Mouse (Mus musculus): ENCODE measurements around the gene Cytip.

Gene Cytip

GRCm38 (mm10) chr2:58195346-58195745 lies at the start of gene Cytip:
Cytip (minus strand) TSS chr2:58195532.
- no peak for DNase-seq (ENCODE audit: low spot score)

DNA sequence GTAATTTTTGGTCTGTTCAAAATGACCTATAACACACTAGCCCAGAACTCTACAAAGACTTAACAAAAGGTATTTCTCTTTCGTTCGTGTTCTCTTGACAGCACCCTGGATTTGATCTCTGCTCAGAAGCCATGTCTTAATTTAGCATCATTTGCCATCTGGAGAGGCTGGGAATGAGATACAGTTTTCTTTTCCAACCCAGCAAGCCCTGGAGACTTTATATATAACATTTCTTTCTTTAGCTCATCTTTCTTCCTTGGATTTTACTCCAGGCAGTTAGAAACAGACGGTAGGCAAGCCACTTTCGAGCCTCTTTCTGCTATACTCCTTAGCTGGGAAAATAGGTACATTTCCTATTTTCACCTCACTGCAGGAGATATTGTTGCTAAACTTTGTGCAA lies 45.3 kb upstream of the Cytip start:
- DNase-seq (ENCODE audit: low spot score): no peak

DNA sequence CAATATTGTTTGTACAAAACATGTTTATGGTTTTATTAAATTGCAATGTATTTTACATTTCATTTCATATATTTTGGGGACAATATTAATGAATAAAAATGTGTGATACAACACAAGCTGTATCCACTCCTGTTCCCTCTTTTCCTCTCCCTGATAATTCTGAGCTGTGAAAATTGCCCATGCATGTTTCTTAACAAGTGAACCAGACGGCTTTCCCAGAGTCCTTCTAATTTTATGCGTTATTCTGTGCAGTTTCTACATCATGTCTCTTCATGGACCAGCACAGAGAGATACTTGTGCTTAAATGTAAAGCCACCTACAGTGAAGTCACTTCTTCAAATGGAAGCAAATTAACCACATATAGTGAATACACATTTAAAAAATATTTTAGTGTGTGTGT lies 42.2 kb upstream of the Cytip start:
- no peak for DNase-seq (ENCODE audit: low spot score)

GRCm38 (mm10) chr2:58199442-58199841 lies 4.1 kb upstream of the Cytip start:
- peak; percentile 67 for DNase-seq (ENCODE audit: low spot score)

DNA sequence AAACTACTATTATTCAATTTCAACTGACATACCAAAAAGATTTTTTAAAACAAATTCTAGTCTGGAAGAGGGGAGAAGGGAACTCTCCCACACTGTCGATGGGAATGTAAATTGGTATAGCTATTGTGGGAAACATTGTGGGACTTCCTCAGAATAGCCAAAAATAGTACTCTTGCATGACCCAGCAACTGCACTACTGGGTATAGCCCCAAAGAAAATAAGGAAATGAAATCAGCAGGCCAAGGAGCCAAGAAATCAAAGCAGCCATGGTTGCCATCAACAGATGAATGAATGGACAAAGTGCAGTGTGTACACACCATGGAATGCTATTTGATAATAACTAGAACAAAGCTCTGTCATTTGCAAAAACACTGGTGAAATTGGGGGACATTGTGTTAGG lies 1.5 kb upstream of the Cytip start:
- DNase-seq (ENCODE audit: low spot score): no peak

DNA sequence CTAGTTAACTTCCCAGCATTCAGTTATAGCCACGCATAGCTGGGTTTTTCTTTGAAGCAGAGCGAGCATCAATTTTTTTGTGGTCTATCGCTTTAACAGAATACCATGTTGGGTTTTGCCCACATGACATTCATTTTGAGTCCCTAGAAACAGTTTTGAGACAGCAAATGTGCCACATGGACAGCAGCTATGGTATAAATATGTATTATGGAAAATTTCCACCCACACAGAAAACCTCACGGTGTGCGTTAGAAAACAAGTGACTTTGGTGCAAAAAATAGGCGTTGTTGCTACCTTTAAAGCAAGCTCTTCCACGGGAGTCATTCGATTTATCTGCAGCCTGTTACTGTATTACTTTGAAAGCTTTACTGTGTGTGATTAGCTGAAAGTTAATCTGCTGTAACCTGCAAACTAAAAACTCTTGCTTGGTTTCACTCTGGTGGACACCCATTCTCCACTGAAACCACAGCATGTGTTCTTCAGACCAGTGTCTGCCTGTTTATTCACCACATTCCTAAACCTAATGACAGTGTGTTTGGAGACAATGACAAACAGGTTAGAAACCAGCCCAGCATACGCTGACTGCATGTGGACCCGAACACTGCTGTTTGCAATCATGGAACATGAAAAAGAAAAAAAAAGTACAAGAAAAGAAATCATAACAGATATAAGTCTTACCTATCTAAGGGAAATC lies 763 bp downstream of the Cytip start:
- DNase-seq (ENCODE audit: low spot score): no peak

GRCm38 (mm10) chr2:58192160-58192559 lies 3.2 kb downstream of the Cytip start:
- DNase-seq (ENCODE audit: low spot score): no peak

DNA sequence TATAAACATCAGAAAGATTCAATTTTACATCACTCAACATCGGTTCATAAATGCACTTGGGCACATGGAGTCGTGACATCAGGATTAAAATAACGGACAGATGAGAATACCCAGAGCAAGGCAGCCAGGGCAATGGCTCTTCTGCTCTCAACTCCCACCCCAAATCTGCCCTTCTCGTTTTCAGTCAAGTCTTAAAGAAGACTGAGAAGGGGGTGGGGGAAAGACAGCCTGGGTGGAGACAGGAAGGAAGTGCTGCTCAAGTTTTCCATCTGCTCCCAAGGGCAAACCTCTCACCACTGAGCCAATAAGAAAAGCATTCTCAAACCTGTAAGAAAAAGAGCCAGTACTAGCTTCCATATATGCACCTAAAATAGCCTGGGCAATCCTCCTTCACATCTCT lies 5.8 kb downstream of the Cytip start:
- no peak for DNase-seq (ENCODE audit: low spot score)

GRCm38 (mm10) chr2:58188903-58189302 lies 6.4 kb downstream of the Cytip start:
- no peak for DNase-seq (ENCODE audit: low spot score)

GRCm38 (mm10) chr2:58187310-58188051 lies 7.9 kb downstream of the Cytip start:
- DNase-seq (ENCODE audit: low spot score): no peak

DNA sequence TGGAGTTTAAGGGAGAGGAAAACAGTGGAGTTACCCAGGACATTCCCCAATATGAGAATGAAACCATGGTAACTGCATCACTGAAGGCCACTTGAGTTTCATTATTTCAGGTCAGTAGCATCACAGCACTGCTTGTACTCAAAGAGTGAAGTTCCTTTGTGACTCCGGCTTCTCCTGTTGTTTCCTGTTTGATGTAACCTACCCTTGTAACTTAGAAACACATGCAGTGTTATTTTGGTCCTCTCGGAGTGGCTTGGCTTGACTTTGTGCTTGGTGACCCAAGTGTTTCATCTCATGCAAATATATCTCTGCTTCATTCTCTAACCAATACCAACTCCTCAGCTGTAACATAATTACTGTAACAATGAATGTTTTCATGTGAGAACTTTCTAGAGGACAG lies 11.1 kb downstream of the Cytip start:
- DNase-seq (ENCODE audit: low spot score): no peak

DNA sequence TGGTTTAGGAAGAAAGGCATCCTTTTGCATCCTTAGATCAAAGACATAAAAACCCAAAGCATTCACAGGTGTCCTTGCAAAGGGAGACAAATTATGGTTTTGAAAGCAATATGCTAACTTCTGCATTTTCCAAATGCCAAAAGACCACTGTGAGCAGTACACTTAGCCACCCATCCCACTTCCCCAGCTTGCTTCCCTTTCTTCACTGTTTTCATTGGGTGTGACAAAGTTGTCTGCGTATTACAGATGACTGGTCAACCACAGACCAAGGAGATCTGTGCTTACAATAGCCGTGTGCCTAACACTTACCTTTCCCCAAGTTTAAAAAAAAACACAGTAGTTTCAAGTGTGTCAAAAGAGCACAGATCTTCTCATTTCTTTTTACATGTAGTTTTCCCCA lies 11.7 kb downstream of the Cytip start:
- no peak for DNase-seq (ENCODE audit: low spot score)

DNA sequence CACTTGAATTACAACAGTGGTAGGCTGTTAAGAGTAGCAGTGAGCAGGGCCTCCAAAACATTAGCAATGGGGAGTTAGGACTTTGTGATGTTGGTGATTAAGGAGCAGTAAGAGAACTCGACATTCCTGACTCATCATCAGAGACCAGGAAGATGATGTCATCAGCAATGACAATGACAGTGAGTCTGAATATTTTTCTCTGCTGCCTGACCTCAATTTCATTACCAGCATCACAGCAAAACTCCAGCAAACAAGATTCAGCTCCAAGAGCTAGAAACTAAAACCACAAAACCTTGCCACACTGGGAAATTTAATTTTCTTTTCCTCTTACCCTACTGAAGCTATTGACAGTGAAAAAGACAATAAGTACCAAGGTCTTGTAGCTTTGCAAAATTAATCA lies 14.6 kb downstream of the Cytip start:
- DNase-seq (ENCODE audit: low spot score): no peak

- DNase-seq (ENCODE audit: low spot score): no peak
These were observed 16.3 kb downstream of the Cytip start for GRCm38 (mm10) chr2:58179056-58179455.

- DNase-seq (ENCODE audit: low spot score): peak; percentile 43
These were observed 19.7 kb downstream of the Cytip start for GRCm38 (mm10) chr2:58175392-58176291.

DNA sequence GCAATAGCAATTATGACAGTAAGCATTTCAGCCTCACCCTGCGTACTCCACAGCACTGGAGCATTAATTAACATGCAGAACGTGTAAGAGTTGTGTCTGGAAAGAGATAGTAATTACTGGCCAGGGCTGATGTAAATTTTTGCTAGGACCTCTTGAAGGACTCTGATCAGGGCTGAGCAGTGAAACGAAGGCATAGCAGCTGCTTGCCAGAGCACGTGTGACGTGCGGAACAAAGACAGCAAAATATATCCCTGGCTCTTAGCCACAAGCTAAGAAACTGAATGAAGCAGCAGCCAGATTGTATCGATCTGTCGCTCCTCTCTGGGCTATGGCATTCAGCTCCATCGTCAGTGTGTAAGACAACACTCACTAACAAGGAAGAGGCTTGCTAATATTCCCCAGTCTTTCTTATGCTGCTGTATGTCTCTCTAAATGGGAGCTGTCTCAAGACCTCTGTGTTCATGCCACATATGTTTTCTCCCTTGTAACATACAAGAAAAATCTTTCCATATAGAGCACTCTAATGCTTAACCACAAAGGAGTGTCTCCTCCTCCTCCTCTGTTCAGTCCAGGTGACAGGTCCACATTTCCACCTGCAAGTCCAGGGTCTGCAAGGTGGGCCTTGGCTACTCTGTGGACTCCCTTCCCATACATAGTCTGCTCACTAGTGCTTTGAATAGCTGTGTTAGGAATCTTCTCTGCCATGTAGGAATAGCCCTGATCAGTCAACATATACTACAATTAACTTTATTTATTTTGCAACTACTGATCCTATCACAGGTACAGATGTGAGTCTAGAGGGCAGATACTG lies 20.7 kb downstream of the Cytip start:
- DNase-seq (ENCODE audit: low spot score): no peak

DNA sequence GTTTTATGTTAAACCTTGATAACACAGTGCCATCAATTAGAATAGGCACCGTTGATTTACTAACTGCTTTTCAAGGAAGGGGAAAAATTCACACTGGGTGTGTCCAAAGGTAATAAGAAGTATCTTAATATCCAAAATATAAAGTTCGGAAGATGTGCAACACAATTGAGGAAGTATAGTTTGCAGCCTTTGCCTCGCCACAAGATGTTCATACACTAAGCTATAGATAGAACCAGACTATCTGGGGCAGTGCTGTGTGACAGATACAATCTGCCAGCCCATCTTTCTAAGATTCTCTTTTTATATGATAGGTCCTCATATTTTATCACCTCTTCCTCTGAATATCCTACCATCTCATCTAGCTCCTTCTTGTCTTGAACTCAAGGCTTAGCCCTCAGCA lies 22.4 kb downstream of the Cytip start:
- DNase-seq (ENCODE audit: low spot score): no peak

DNA sequence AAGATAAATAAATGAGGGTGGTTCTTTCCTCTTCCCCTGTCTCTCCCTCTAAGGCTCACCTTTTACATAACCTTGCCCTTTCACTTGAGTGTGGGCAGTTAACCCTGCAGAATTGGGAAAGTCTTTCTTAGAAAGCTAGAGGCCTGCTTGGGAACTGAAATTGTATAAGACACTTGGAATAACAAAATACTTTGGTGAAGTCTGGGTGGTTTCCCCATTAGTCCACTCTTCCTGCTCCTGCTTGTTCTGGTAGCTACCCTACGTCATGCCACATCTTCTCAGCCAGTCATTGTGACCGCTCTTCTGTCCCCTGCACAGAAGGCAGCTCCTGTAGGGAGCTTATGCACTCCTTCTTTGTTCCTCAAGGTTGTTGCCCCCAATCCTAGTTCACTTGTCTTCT lies 26.2 kb downstream of the Cytip start:
- DNase-seq (ENCODE audit: low spot score): no peak

- DNase-seq (ENCODE audit: low spot score): no peak
These were observed 27.7 kb downstream of the Cytip start for GRCm38 (mm10) chr2:58167654-58168053.

DNA sequence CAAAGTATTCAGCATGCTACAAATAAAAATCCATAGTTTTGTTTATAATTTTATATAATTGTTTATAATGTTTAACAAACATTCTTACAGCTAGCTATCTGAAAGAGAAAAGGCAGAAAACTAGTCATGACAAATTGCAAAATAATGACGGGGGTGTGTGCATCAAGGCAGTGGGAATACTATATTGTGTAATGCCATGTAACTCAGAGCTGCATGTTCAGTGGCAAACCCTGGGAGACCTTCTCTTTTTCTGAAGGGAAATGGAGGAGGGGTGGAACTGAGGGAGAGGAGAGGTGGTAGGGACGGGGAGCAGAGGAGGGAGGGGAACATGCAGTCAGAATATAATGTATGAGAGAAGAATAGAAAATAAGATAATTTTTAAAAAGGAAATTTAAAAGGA lies 28.6 kb downstream of the Cytip start:
- DNase-seq (ENCODE audit: low spot score): no peak

GRCm38 (mm10) chr2:58163457-58164181 lies 31.7 kb downstream of the Cytip start:
- peak; percentile 37 for DNase-seq (ENCODE audit: low spot score)

All from testis, postnatal 10 days (tissue).